Mouse (Mus musculus) spleen, adult 2 months (tissue): ENCODE data around the gene Ccl19.
"Not testable (repeated sequence)": the region's sequence is repeated elsewhere in the genome, so short reads cannot be mapped to it uniquely, and the experiment has no call there.

Experiments used
- CTCF ChIP-seq: fragments of 200-500 bp; IDR thresholded peaks from 2 replicates; pipeline ENCODE4 v1.5.1; 2011; ENCODE audit warnings: mild to moderate bottlenecking, inconsistent platforms; ENCODE audit not compliant: insufficient read depth, insufficient read length, insufficient replicate concordance; ENCODE audit errors: extremely low read depth
- POLR2A ChIP-seq: fragments of 200-500 bp; IDR thresholded peaks from 2 replicates; pipeline ENCODE4 v1.6.1; 2011; ENCODE audit warnings: low read depth, low read length, inconsistent platforms

DNA sequence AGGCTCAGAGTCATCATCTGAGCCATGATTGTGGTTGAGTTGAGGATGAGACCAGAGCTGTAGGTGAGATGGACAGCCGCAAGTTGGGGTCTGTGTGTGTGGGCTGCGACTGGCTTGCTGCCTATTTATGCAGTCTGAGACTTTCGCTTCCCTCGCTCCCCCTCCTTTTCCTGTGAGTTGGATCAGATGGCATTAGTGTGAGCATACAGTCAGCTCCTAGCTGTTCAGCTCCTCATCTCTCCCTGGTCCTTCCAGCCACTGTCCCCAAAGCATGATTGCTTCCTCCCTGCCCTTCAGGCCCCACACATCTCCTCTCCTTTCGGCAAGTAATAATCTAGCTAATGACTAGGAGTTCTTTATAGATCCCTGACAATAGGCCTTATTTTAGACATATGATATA, 17.5 kb upstream of the Ccl19 start, which contains the start of gene Ccl21a:
- not testable (repeated sequence) for TF ChIP-seq CTCF, POLR2A
